Mouse (Mus musculus) cortical plate, adult 2 months (tissue): Measurements from ENCODE around the gene Nbea.

Source experiments
- CTCF ChIP-seq: fragments of 200-500 bp; IDR thresholded peaks from 2 replicates; pipeline ENCODE4 v1.5.1; 2011; ENCODE audit warnings: mild to moderate bottlenecking, control low read depth, low read length; ENCODE audit not compliant: insufficient read depth; ENCODE audit errors: extremely low read depth
- POLR2A ChIP-seq: fragments of 200-500 bp; IDR thresholded peaks from 2 replicates; pipeline ENCODE4 v1.6.1; 2011; ENCODE audit warnings: mild to moderate bottlenecking, low read length, control low read depth; ENCODE audit not compliant: insufficient read depth; ENCODE audit errors: extremely low read depth

DNA sequence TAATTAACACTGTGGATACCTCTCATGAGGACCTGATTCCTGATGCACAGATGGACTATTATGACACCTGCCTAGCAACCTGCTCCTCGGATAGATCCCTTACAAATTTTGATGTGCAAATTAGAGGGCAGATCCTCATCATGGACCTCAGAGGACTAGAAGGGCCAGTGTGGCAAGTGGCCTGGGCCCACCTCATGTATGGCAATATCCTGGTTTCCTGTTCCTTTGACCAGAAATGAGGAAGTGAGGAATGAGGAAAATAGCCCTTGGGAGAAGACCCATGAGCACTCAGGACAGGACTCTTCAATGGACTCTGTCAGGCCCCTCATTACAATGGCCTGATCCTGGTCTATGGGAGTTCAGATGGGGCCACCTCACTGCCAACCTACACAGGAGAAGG lies 336.4 kb downstream of the Nbea start:
- no peak for TF ChIP-seq CTCF
- no peak for TF ChIP-seq POLR2A
